Mouse (Mus musculus) kidney, postnatal 0 days (tissue): ENCODE results near the gene Gm17693. TPM values are rescaled to one million over a fixed set of nuclear protein-coding genes. Genes with fewer than 3 reads are reported as not detected.
"Not testable (repeated sequence)": the region's sequence is repeated elsewhere in the genome, so short reads cannot be mapped to it uniquely, and the experiment has no call there.

ENCODE experiments used
- ATAC-seq: fragments of 200-750 bp; cut with Nextera tagmentation; replicated peaks from 2 replicates; pipeline ENCODE4 v1.8.0; 2017; ENCODE audit warnings: low read depth, moderate number of reproducible peaks, moderate TSS enrichment, moderate library complexity; ENCODE audit not compliant: low FRiP score
- DNase-seq: peaks from one replicate; pipeline ENCODE4 v3.0.0-alpha.2; 2016; ENCODE audit warnings: low spot score
- H3K27ac ChIP-seq: fragments of 300-500 bp; sonication (generic); 2 replicates; pipeline ENCODE4 v1.5.1; 2014; ENCODE audit warnings: mild to moderate bottlenecking
- H3K27me3 ChIP-seq: fragments of 300-500 bp; sonication (generic); 2 replicates; pipeline ENCODE4 v1.6.1; 2014; ENCODE audit warnings: low read length, mixed read lengths; ENCODE audit not compliant: insufficient read depth
- H3K36me3 ChIP-seq: fragments of 300-500 bp; sonication (generic); 2 replicates; pipeline ENCODE4 v1.6.1; 2014; ENCODE audit warnings: low read length, mixed read lengths; ENCODE audit not compliant: insufficient read depth
- H3K4me1 ChIP-seq: fragments of 300-500 bp; sonication (generic); replicated peaks from 2 replicates; pipeline ENCODE4 v1.6.1; 2014; ENCODE audit warnings: antibody characterized with exemption, low read length, mixed read lengths; ENCODE audit not compliant: insufficient read depth
- H3K4me2 ChIP-seq: fragments of 300-500 bp; sonication (generic); 2 replicates; pipeline ENCODE4 v1.6.1; 2014; ENCODE audit warnings: mild to moderate bottlenecking, low read length, moderate library complexity, mixed read lengths
- H3K4me3 ChIP-seq: fragments of 300-500 bp; sonication (generic); replicated peaks from 2 replicates; pipeline ENCODE4 v1.5.1; 2014; ENCODE audit warnings: low read depth, low read length
- H3K9ac ChIP-seq: fragments of 300-500 bp; sonication (generic); 2 replicates; pipeline ENCODE4 v1.6.1; 2014; ENCODE audit warnings: low read depth, low read length
- H3K9me3 ChIP-seq: fragments of 300-500 bp; sonication (generic); replicated peaks from 2 replicates; pipeline ENCODE4 v1.6.1; 2016; ENCODE audit warnings: low read length, inconsistent platforms, mixed read lengths
- WGBS: fragments of 180-500 bp; shearing (Covaris S2); extraction: QIAGEN DNeasy Blood & Tissue Kit; methylation state at CpG from one replicate; pipeline ENCODE4 v1.1.7; 2014; 5-methylcytosine and 5-hydroxymethylcytosine counted together
- polyA plus RNA-seq: library from polyadenylated mRNA; unstranded; fragments of >200 nt; fragmentation: Nextera tagmentation; extraction: Ambion mirVana; gene quantifications from 2 replicates; pipeline ENCODE4 v1.2.1, GENCODE M21; 2015

The Gm17693 gene
- not detected in 2 replicates for polyA plus RNA-seq

DNA sequence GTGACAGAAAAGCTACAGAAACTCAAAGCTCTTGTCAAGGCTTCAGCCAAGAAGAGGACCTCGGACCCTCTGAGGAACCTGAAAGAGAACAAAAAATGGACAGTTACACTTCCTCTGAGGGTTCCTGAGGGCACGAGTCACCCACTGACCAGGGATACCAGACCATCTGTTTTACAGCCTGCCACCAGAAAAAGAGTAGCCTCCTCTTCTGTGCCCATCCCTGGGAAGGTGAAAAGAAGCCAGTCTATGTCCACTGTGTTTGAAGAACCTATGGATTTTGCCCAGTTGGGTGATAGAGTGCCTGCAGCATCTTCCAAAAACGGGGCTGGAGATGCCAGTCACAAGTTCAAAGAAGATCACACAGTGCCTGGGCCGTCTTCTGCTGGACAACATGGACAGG lies at the start of gene Gm17693:
TSS of gene Gm17693 (plus strand) at position 301 of the 400 bp plus-strand sequence.
- not testable (repeated sequence) for H3K36me3 ChIP-seq, H3K27me3 ChIP-seq, H3K9ac ChIP-seq, H3K9me3 ChIP-seq, H3K4me2 ChIP-seq, H3K27ac ChIP-seq, H3K4me1 ChIP-seq, DNase-seq, ATAC-seq, H3K4me3 ChIP-seq
- WGBS = no CpG with 5 or more reads among the region's 4 CpGs
